Mouse (Mus musculus): ENCODE results near the gene Slc22a22.

DNA sequence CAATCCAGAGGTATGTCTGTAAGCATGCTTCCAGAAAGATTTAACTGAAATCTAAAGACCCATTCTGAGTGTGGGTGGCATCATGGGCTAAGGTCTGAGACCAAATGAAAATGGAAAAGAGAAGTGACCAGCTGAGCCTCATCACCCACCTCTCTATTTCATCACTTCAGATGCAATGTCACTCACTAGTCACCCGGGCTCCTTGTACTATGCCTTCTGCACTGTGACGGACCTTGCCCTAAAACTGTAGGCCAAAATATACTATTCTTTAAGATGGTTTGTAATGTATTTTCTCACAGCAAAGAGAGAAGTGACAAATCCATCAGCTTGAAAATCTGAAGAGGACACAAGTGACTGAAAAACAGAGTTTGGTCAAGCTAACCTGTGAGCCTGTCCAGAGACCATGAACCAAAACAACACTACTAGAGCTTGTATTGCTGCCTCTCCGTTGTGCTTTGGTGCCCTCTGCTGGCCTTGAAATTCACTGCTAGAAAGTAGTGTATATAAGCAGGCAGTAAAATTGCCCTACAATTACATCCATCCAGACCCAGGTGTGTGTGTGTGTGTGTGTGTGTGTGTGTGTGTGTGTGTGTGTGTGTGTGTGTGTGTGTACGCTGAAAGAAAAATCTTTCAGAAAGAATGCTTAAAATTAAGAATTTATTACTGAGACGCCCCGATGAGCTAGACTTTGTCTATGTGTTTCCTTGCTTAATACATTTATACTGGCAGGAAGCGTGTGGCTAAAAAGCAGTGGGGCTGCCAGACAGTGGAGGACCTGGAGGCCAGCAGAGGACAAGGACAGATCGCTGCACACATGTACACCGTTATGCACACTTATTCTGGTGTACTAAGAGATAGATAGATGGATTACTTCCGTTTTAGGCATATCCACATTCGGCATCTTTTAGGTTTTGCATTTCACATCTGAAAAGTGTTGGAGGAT, 31.1 kb upstream of the Slc22a22 start:
- no peak for TF ChIP-seq CTCF (IDR thresholded peaks at IDR 0.05; ENCODE audit: borderline replicate concordance, control insufficient read depth, extremely low read depth, insufficient read depth, low read length, poor library complexity)
- TF ChIP-seq POLR2A (IDR thresholded peaks at IDR 0.05; ENCODE audit: control insufficient read depth, extremely low read depth, insufficient read depth, low read length, poor library complexity): no peak
